Mouse (Mus musculus): ENCODE data around the gene Tmem143. TPM values are rescaled to one million over a fixed set of nuclear protein-coding genes. Genes with fewer than 3 reads are reported as not detected.
"Not testable (repeated sequence)": the region's sequence is repeated elsewhere in the genome, so short reads cannot be mapped to it uniquely, and the experiment has no call there.

Gene Tmem143
- polyA plus RNA-seq, 1 experiment: 52.5 TPM

GRCm38 (mm10) chr7:45870282-45871058, 26.3 kb upstream of the Tmem143 start:
- DNase-seq: peak; percentile 13
- H3K27ac ChIP-seq (ENCODE audit: control insufficient read depth, insufficient read depth, low read length): no peak overlapping the region
- WGBS: 5% methylated on average over 30 of the region's 30 CpGs
- no peaks in the 10 kb centered on the region for H3K36me3 ChIP-seq (ENCODE audit: control insufficient read depth, insufficient read depth, low read length)
- 0 out of 2 replicates have a peak, but pooled peaks have one; percentile 12 for TF ChIP-seq CTCF (IDR thresholded peaks at IDR 0.05; ENCODE audit: borderline replicate concordance, control insufficient read depth, extremely low read depth, insufficient read depth, low read length, poor library complexity)
- TF ChIP-seq POLR2A (IDR thresholded peaks at IDR 0.05; ENCODE audit: control insufficient read depth, extremely low read depth, insufficient read depth, low read length, poor library complexity): no peak
- H3K4me1 ChIP-seq (replicated peaks; ENCODE audit: control insufficient read depth, insufficient read depth, low read length): peaks cover 27% of the 10 kb centered on the region
- H3K4me3 ChIP-seq (ENCODE audit: control insufficient read depth, insufficient read depth, low read length): no peak overlapping the region
- peaks cover 10% of the 10 kb centered on the region; the same call in 1 of the 2 replicates for H3K27me3 ChIP-seq (ENCODE audit: control insufficient read depth, insufficient read depth, low read length)

- H3K27ac ChIP-seq (ENCODE audit: control insufficient read depth, insufficient read depth, low read length): peak within 1 kb of the TSS; percentile 11; the same call in 1 of the 2 replicates
- H3K4me3 ChIP-seq (ENCODE audit: control insufficient read depth, insufficient read depth, low read length): peak within 1 kb of the TSS; percentile 69
- peaks cover 14% of the 10 kb centered on the region for H3K4me1 ChIP-seq (replicated peaks; ENCODE audit: control insufficient read depth, insufficient read depth, low read length)
- peaks cover 15% of the 10 kb centered on the region for H3K36me3 ChIP-seq (ENCODE audit: control insufficient read depth, insufficient read depth, low read length)
- peak; percentile 91 for DNase-seq
- TF ChIP-seq CTCF (IDR thresholded peaks at IDR 0.05; ENCODE audit: borderline replicate concordance, control insufficient read depth, extremely low read depth, insufficient read depth, low read length, poor library complexity) (peak; percentile 87), POLR2A (IDR thresholded peaks at IDR 0.05; ENCODE audit: control insufficient read depth, extremely low read depth, insufficient read depth, low read length, poor library complexity) (0 out of 2 replicates have a peak, but pooled peaks have one; percentile 31)
- H3K27me3 ChIP-seq (ENCODE audit: control insufficient read depth, insufficient read depth, low read length): peaks cover 10% of the 10 kb centered on the region; the same call in 1 of the 2 replicates
- under 1% methylated on average over 18 of the region's 18 CpGs for WGBS
Measured at GRCm38 (mm10) chr7:45872624-45873023, 24.1 kb upstream of the Tmem143 start, which contains the start of gene Kdelr1. Gene Kdelr1, plus strand, starts transcription at chr7:45872772.

- H3K36me3 ChIP-seq (ENCODE audit: control insufficient read depth, insufficient read depth, low read length): peaks cover 15% of the 10 kb centered on the region
- 3% methylated on average over 28 of the region's 28 CpGs for WGBS
- peak overlapping the region; percentile 11; the same call in 1 of the 2 replicates for H3K27ac ChIP-seq (ENCODE audit: control insufficient read depth, insufficient read depth, low read length)
- H3K4me3 ChIP-seq (ENCODE audit: control insufficient read depth, insufficient read depth, low read length): peak overlapping the region; percentile 69
- TF ChIP-seq POLR2A (IDR thresholded peaks at IDR 0.05; ENCODE audit: control insufficient read depth, extremely low read depth, insufficient read depth, low read length, poor library complexity) (no peak), CTCF (IDR thresholded peaks at IDR 0.05; ENCODE audit: borderline replicate concordance, control insufficient read depth, extremely low read depth, insufficient read depth, low read length, poor library complexity) (peak; percentile 42; the same call in 1 of the 2 replicates)
- peaks cover 10% of the 10 kb centered on the region; the same call in 1 of the 2 replicates for H3K27me3 ChIP-seq (ENCODE audit: control insufficient read depth, insufficient read depth, low read length)
- H3K4me1 ChIP-seq (replicated peaks; ENCODE audit: control insufficient read depth, insufficient read depth, low read length): peaks cover 14% of the 10 kb centered on the region
- DNase-seq: peak; percentile 66
Measured at GRCm38 (mm10) chr7:45873061-45873947, 23.4 kb upstream of the Tmem143 start.

- TF ChIP-seq CTCF (IDR thresholded peaks at IDR 0.05; ENCODE audit: borderline replicate concordance, control insufficient read depth, extremely low read depth, insufficient read depth, low read length, poor library complexity) (no peak), POLR2A (IDR thresholded peaks at IDR 0.05; ENCODE audit: control insufficient read depth, extremely low read depth, insufficient read depth, low read length, poor library complexity) (no peak)
- DNase-seq: no peak
- no peaks in the 10 kb centered on the region for H3K27me3 ChIP-seq (ENCODE audit: control insufficient read depth, insufficient read depth, low read length)
- WGBS: 90% methylated on average over 7 of the region's 7 CpGs
- H3K4me1 ChIP-seq (replicated peaks; ENCODE audit: control insufficient read depth, insufficient read depth, low read length): peaks cover 14% of the 10 kb centered on the region
- no peak overlapping the region for H3K27ac ChIP-seq (ENCODE audit: control insufficient read depth, insufficient read depth, low read length)
- peaks cover 35% of the 10 kb centered on the region for H3K36me3 ChIP-seq (ENCODE audit: control insufficient read depth, insufficient read depth, low read length)
- H3K4me3 ChIP-seq (ENCODE audit: control insufficient read depth, insufficient read depth, low read length): no peak overlapping the region
Measured at GRCm38 (mm10) chr7:45876895-45877294, 19.8 kb upstream of the Tmem143 start.

DNA sequence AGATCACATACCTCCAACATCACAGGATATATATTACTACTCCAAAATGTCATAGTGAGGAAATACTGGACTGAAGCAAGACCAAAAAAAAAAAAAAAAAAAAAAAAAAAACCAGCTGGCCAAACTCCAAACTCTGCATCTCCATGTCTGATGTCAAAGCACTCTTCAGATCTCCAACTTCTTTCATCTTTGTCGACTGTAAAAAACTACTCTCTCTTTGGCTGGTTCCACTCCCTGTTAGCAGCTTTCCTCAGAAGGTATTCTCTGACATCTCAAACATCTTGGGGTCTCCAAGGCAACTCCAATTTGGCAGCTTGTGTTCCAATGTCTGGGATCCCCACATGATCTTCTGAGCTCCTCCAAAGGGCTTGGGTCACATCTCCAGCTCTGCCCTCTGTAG, 18.5 kb upstream of the Tmem143 start, which contains the start of gene Grin2d:
Grin2d (minus strand) TSS at position 101 of the 400 bp plus-strand sequence.
- H3K36me3 ChIP-seq (ENCODE audit: control insufficient read depth, insufficient read depth, low read length): peaks cover 47% of the 10 kb centered on the region
- DNase-seq: not testable (repeated sequence)

DNA sequence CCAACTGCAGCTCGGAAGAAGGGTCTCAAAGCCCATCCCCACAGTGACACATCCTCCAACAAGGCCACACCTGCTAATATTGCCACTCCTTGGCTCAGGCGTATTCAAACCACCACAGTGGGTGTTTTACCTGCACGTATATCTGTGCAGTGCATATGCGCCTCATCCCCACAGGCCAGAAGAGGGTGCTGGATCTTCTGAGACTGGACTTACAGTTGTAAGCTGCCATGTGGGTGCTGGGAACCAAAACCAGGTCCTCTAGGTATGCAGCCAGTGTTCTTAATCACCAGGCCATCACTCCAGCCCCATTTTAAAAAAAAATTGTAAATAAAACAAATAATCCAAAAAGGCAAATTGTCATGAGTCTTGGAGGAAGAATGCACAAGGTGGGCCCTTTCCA, 16.2 kb upstream of the Tmem143 start:
- WGBS: 97% methylated on average over 4 of the region's 4 CpGs
- Histone ChIP-seq H3K27me3 (ENCODE audit: control insufficient read depth, insufficient read depth, low read length) (no peaks in the 10 kb centered on the region), H3K36me3 (ENCODE audit: control insufficient read depth, insufficient read depth, low read length) (peaks cover 61% of the 10 kb centered on the region), H3K27ac (ENCODE audit: control insufficient read depth, insufficient read depth, low read length) (no peak overlapping the region), H3K4me1 (replicated peaks; ENCODE audit: control insufficient read depth, insufficient read depth, low read length) (no peaks in the 10 kb centered on the region), H3K4me3 (ENCODE audit: control insufficient read depth, insufficient read depth, low read length) (no peak overlapping the region)
- DNase-seq: no peak
- no peak for TF ChIP-seq POLR2A (IDR thresholded peaks at IDR 0.05; ENCODE audit: control insufficient read depth, extremely low read depth, insufficient read depth, low read length, poor library complexity)
- TF ChIP-seq CTCF (IDR thresholded peaks at IDR 0.05; ENCODE audit: borderline replicate concordance, control insufficient read depth, extremely low read depth, insufficient read depth, low read length, poor library complexity): no peak

More for the DNA sequence above, 18.5 kb upstream of the Tmem143 start, which contains the start of gene Grin2d:
- WGBS: 25% methylated on average over 1 of the region's 1 CpGs
- H3K4me3 ChIP-seq (ENCODE audit: control insufficient read depth, insufficient read depth, low read length); H3K27me3 ChIP-seq (ENCODE audit: control insufficient read depth, insufficient read depth, low read length); H3K27ac ChIP-seq (ENCODE audit: control insufficient read depth, insufficient read depth, low read length): not testable (repeated sequence)
- H3K4me1 ChIP-seq (replicated peaks; ENCODE audit: control insufficient read depth, insufficient read depth, low read length): peaks cover 14% of the 10 kb centered on the region

All from thymus, adult 2 months (tissue).